Mouse (Mus musculus) layer of hippocampus, postnatal 36 days (tissue): Measurements from ENCODE around the gene Rhbdf2. TPM values are rescaled to one million over a fixed set of nuclear protein-coding genes. Genes with fewer than 3 reads are reported as not detected.

Experiments used
- DNase-seq, 2 experiments: peaks; one replicate each; pipeline ENCODE4 v3.0.0; 2022
- total RNA-seq, 2 experiments: library from RNA; stranded (reverse); gene quantifications; 2 replicates each; pipeline ENCODE4 v1.2.3; 2021

Rhbdf2 gene
- total RNA-seq, 2 experiments from 2014 or later = 0.90 to 1.4 TPM

DNA sequence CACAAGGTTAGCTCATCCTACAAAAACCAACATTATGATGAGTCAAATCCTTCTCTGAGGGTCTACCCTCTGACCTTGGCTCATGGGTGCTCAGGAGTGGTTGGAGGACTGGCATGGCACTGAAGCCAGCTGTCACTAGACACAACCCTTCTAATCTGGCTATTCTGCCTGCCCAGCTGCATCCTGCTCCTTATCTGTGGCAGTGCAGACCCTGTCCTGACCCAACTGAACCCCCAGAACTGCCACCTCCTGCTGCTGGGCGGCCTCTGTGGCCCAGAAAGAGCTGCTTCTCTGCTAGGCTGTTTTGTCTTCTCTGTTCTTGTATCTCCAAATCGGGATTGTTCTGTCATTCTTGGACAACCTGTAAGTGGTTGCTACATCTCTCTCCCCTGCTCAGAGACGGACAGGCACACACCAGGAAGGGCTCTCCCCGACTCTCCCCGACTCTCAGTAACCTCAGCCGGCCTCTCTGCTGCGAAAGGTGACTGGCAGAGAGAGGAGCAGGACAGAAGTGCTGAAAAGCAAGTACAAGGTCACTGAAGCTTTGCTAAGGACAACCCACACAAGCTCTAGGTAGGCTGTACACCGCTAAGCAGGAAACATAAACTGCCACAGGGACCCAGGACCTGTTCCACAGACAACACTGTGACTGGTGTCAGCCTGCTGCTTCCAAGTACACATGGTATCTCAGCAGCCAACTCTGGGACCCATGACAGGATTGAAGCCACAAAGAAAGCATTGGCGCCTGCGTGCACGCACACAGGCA, 77.4 kb downstream of the Rhbdf2 start:
- DNase-seq = no peak

DNA sequence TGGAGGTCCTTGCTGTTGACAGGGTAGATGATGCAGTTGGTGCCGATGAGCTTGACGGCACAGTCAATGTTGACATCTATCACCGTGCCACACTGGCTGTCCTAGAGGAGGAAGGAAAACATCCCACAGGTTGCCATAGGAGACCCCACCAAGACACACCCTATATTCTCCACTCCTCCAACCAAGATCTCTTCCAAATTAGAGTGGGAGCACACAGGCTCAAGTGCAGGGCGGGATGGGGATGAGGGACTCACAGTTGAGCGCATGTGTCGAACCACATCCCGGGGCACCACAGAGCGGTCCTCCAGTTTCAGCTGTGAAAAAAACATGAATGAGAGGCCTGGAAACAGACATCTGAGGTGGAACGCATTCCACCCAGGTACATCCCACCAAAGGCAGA, 78.0 kb downstream of the Rhbdf2 start:
- DNase-seq = no peak

Other genes with a start within 250 kb of the Rhbdf2 start
- gene Rnf157, start 214.0 kb downstream of the Rhbdf2 start, total RNA-seq = 100 to 1,000 TPM; 212 to 247 TPM
- gene Ubald2, start 192.9 kb downstream of the Rhbdf2 start, total RNA-seq = 10 to 100 TPM; 37.4 to 38.0 TPM
- not detected for gene Qrich2, start 160.8 kb downstream of the Rhbdf2 start, total RNA-seq
- gene Prpsap1, start 132.8 kb downstream of the Rhbdf2 start, total RNA-seq = 10 to 100 TPM; 93.0 to 93.3 TPM
- 1 to 10 TPM; 1.3 to 2.4 TPM for gene Sphk1, start 96.1 kb downstream of the Rhbdf2 start, total RNA-seq
- 10 to 100 TPM; 91.3 to 98.8 TPM for gene Ube2o, start 45.6 kb downstream of the Rhbdf2 start, total RNA-seq
- under 1 TPM; 0.33 to 0.77 TPM for gene Aanat, start 40.6 kb downstream of the Rhbdf2 start, total RNA-seq
- 1 to 10 TPM; 5.0 to 5.2 TPM for gene Prcd, start 26.5 kb upstream of the Rhbdf2 start, total RNA-seq
- 10 to 100 TPM; 72.2 to 74.8 TPM for gene Cygb, start 27.3 kb upstream of the Rhbdf2 start, total RNA-seq
- gene St6galnac1, start 148.5 kb upstream of the Rhbdf2 start, total RNA-seq = not detected
- gene Mxra7, start 201.0 kb upstream of the Rhbdf2 start, total RNA-seq = 10 to 100 TPM; 22.3 to 22.6 TPM
- 10 to 100 TPM; 30.3 to 30.4 TPM for gene Mettl23, start 216.3 kb upstream of the Rhbdf2 start, total RNA-seq
- 10 to 100 TPM; 35.0 to 44.9 TPM for gene Jmjd6, start 216.4 kb upstream of the Rhbdf2 start, total RNA-seq
- gene Mfsd11, start 225.4 kb upstream of the Rhbdf2 start, total RNA-seq = 10 to 100 TPM; 38.7 to 51.4 TPM
- gene Srsf2, start 226.1 kb upstream of the Rhbdf2 start, total RNA-seq = 100 to 1,000 TPM; 170 to 180 TPM